Mouse (Mus musculus) cortical plate, adult 2 months (tissue): ENCODE measurements around the gene Spag6.

ENCODE experiments used
- CTCF ChIP-seq: fragments of 200-500 bp; IDR thresholded peaks from 2 replicates; pipeline ENCODE4 v1.5.1; 2011; ENCODE audit warnings: mild to moderate bottlenecking, control low read depth, low read length; ENCODE audit not compliant: insufficient read depth; ENCODE audit errors: extremely low read depth
- POLR2A ChIP-seq: fragments of 200-500 bp; IDR thresholded peaks from 2 replicates; pipeline ENCODE4 v1.6.1; 2011; ENCODE audit warnings: mild to moderate bottlenecking, low read length, control low read depth; ENCODE audit not compliant: insufficient read depth; ENCODE audit errors: extremely low read depth

DNA sequence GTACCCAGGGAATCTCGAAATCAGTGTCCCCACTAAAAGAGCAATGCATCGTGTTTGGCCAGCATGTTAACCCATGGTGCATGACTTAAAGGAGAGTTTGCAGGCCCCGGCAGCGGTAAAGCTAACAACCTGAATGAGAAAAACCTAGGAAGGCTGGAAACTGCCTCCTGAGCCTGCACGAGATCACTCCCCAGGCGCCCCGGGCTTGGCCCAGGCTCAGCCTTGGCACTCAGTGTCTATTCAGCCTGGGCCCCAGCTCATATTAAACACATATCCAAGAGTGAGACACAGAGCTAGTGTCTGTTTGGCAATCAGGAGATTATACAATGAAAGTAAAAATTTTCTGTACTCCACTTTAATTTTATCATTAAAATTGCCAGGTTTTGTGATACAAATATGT lies 87.5 kb downstream of the Spag6 start:
- TF ChIP-seq CTCF: no peak
- TF ChIP-seq POLR2A: no peak
